Mouse (Mus musculus) monocyte, adult 2 months (primary cell): ENCODE results near the gene Mup7.
"Not testable (repeated sequence)": the region's sequence is repeated elsewhere in the genome, so short reads cannot be mapped to it uniquely, and the experiment has no call there.

Source experiments
- DNase-seq, 2 experiments: peaks; one replicate each; pipeline ENCODE4 v3.0.0; 2022; ENCODE audit warnings: low spot score in 2 of 2, low read depth in 1 of 2

Gene Mup7

DNA sequence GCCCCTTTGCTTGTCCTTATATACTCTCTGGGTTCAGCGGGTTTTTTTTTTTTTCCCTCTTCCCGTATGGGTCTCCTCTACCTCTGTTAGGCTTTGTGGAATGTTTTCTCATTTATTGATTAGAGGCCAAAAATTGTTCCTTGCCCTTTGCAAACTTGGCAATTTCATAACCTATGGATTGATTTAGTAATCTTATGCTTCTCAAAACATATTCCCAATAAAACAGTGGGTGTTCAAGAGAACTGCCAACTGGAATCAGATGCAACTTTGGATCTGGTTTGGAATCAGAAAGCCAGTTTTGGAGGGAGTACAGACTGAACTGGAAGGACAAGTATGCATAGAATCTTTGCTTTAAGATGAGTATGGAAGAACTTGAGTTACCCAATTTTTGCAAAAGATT lies at the start of gene Mup7:
Gene Mup7, minus strand, starts transcription at position 101 of the 400 bp plus-strand sequence.
- DNase-seq, result not testable (repeated sequence)

DNA sequence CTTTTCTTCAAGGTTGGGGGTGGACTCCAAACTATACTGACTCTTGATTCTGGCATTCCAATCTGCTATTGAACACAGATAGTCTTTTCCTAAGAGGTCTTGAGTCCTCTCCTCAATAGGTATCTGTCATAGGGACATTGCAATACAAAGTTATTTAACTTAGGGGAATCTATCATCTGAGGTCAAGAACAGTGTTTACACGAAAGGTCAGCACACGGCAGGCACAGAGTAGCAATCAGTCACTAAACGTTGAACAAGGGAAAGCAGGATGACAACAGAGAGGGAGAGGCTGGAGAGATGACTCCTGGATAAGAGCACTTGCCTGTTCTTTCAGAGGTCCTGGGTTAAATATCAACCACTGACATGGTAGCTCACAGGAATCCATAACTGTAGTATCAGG lies 9.6 kb upstream of the Mup7 start:
- DNase-seq, result not testable (repeated sequence)

DNA sequence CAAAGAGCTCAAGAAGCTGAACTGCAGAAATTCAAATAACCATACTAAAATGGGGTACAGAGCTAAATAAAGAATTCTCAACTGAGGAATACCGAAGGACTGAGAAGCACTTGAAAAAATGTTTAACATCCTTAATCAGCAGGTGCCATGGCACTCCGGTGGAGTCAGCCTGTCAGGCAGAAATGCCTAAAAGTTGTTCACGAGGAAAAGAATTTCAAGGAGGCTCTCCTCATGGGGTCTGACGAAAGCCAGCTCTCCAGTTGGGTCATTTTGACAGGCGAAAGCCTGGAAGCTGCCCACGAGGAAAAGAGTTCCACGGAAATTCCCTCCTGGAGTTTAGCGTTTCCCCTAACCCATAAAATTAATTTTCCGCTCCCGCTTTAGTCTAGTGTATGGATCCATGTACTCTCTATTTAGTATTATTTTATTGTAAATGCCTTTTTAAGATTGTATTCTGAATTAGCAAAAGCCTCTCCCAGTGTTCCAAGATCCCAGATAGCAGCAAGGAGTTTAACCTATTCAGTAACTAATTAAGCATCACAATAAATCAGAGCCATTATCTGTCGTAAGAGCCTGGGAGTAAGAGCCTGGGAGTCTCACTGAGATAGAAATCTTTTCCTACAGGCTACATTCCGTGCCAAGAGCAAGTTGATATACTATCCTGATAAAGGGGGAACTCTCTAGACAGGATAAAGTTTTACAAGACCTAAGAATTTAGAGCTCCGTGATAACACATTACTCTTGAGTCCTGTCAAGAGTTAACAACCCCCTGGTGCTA lies 40.8 kb downstream of the Mup7 start:
- not testable (repeated sequence) for DNase-seq

DNA sequence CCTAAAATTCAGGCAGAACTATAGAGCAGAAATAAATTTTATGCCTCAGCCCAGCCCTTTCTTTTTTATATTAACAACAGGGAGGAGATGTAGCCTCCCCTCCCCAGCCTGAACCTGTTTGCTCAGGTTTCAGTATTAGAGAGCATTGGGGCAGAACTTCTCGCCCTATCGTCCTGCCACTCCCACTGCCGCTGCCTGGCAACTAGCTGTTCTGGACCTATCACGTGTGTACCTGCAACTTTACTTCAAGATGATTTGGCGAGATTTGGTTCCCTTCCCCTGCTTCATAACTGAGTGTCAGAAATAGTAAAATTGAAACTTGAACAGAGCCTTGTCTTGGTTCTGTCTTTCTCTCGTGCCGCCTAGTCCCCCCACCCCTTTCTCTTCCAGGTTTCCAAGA lies 50.1 kb downstream of the Mup7 start:
- DNase-seq, result not testable (repeated sequence)
